Mouse (Mus musculus) neural tube, embryonic 15.5 days (tissue): ENCODE data around the gene Baz1b. TPM values are rescaled to one million over a fixed set of nuclear protein-coding genes. Genes with fewer than 3 reads are reported as not detected.
A peak's percentile ranks its signal among the peaks of the same experiment; 100 is the strongest.

ENCODE experiments used
- ATAC-seq: fragments of 200-750 bp; cut with Nextera tagmentation; 2 replicates; pipeline ENCODE4 v1.8.0; 2017; ENCODE audit warnings: mild to moderate bottlenecking, moderate TSS enrichment, moderate library complexity; ENCODE audit not compliant: low FRiP score
- H3K27ac ChIP-seq: fragments of 300-500 bp; sonication (generic); replicated peaks from 2 replicates; pipeline ENCODE4 v1.5.1; 2015; ENCODE audit warnings: mild to moderate bottlenecking, inconsistent platforms
- H3K27me3 ChIP-seq: fragments of 300-500 bp; sonication (generic); replicated peaks from 2 replicates; pipeline ENCODE4 v1.6.1; 2015; ENCODE audit warnings: inconsistent platforms
- H3K36me3 ChIP-seq: fragments of 300-500 bp; sonication (generic); 2 replicates; pipeline ENCODE4 v1.6.1; 2015; ENCODE audit warnings: inconsistent platforms
- H3K4me1 ChIP-seq: fragments of 300-500 bp; sonication (generic); 2 replicates; pipeline ENCODE4 v1.6.1; 2015; ENCODE audit warnings: inconsistent platforms
- H3K4me2 ChIP-seq: fragments of 300-500 bp; sonication (generic); 2 replicates; pipeline ENCODE4 v1.6.1; 2015; ENCODE audit warnings: inconsistent platforms, mild to moderate bottlenecking, moderate library complexity
- H3K4me3 ChIP-seq: fragments of 300-500 bp; sonication (generic); replicated peaks from 2 replicates; pipeline ENCODE4 v1.5.1; 2015; ENCODE audit warnings: mild to moderate bottlenecking, inconsistent platforms
- H3K9ac ChIP-seq: fragments of 300-500 bp; sonication (generic); replicated peaks from 2 replicates; pipeline ENCODE4 v1.6.1; 2015; ENCODE audit warnings: mild to moderate bottlenecking, inconsistent platforms
- H3K9me3 ChIP-seq: fragments of 300-500 bp; sonication (generic); replicated peaks from 2 replicates; pipeline ENCODE4 v1.6.1; 2016; ENCODE audit warnings: inconsistent platforms
- WGBS: fragments of 180-500 bp; shearing (Covaris S2); methylation state at CpG from one replicate; pipeline ENCODE4 v1.1.7; 2015; ENCODE audit warnings: mixed read lengths; 5-methylcytosine and 5-hydroxymethylcytosine counted together
- polyA plus RNA-seq: library from polyadenylated mRNA; unstranded; fragments of >200 nt; fragmentation: Nextera tagmentation; extraction: Ambion mirVana; gene quantifications from 2 replicates; pipeline ENCODE4 v1.2.1, GENCODE M21; 2015

Baz1b gene
- 23.6 and 27.1 TPM in 2 replicates for polyA plus RNA-seq

- Histone ChIP-seq H3K36me3 (peaks cover 16% of the 10 kb centered on the region), H3K4me2 (peak within 1 kb of the TSS; percentile 83), H3K9ac (peak within 1 kb of the TSS; percentile 91), H3K4me1 (peaks cover 35% of the 10 kb centered on the region), H3K27ac (peak within 1 kb of the TSS; percentile 96), H3K4me3 (peak within 1 kb of the TSS; percentile 100), H3K9me3 (no peaks in the 10 kb centered on the region), H3K27me3 (no peaks in the 10 kb centered on the region)
- ATAC-seq, result peak; percentile 98
- under 1% methylated on average over 57 of the region's 57 CpGs for WGBS
Observed at GRCm38 (mm10) chr5:135186621-135187348, at the start of gene Baz1b. TSS of gene Baz1b (plus strand) at chr5:135187264.

GRCm38 (mm10) chr5:135139881-135140280 lies 47.2 kb upstream of the Baz1b start:
- H3K4me2 ChIP-seq, result no peak overlapping the region
- H3K27ac ChIP-seq, result no peak overlapping the region
- H3K36me3 ChIP-seq, result no peaks in the 10 kb centered on the region
- H3K9me3 ChIP-seq, result no peaks in the 10 kb centered on the region
- H3K4me3 ChIP-seq, result no peak overlapping the region
- H3K27me3 ChIP-seq, result peaks cover 11% of the 10 kb centered on the region
- ATAC-seq, result no peak
- H3K9ac ChIP-seq, result no peak overlapping the region
- no peaks in the 10 kb centered on the region for H3K4me1 ChIP-seq
- WGBS, result 75% methylated on average over 2 of the region's 2 CpGs

GRCm38 (mm10) chr5:135144469-135144868 lies 42.6 kb upstream of the Baz1b start:
- H3K27me3 ChIP-seq, result no peaks in the 10 kb centered on the region
- no peak overlapping the region for H3K4me3 ChIP-seq
- H3K36me3 ChIP-seq, result no peaks in the 10 kb centered on the region
- peaks cover 8% of the 10 kb centered on the region for H3K4me1 ChIP-seq
- H3K4me2 ChIP-seq, result no peak overlapping the region
- H3K9ac ChIP-seq, result no peak overlapping the region
- H3K27ac ChIP-seq, result no peak overlapping the region
- WGBS, result 64% methylated on average over 4 of the region's 4 CpGs
- no peaks in the 10 kb centered on the region for H3K9me3 ChIP-seq
- ATAC-seq, result no peak

- Histone ChIP-seq H3K4me1 (peaks cover 16% of the 10 kb centered on the region), H3K27ac (no peak overlapping the region), H3K4me3 (no peak overlapping the region), H3K4me2 (no peak overlapping the region), H3K9me3 (no peaks in the 10 kb centered on the region), H3K9ac (no peak overlapping the region), H3K36me3 (no peaks in the 10 kb centered on the region), H3K27me3 (no peaks in the 10 kb centered on the region)
- WGBS, result 83% methylated on average over 3 of the region's 3 CpGs
- no peak for ATAC-seq
Observed at GRCm38 (mm10) chr5:135145532-135145931, 41.5 kb upstream of the Baz1b start.

- H3K36me3 ChIP-seq, result no peaks in the 10 kb centered on the region
- no peak for ATAC-seq
Observed at GRCm38 (mm10) chr5:135145955-135146354, 41.1 kb upstream of the Baz1b start.

GRCm38 (mm10) chr5:135148715-135149052 lies 38.4 kb upstream of the Baz1b start:
- Histone ChIP-seq H3K36me3 (peaks cover 6% of the 10 kb centered on the region; the same call in 1 of the 2 replicates), H3K9ac (peak overlapping the region; percentile 75), H3K27me3 (no peaks in the 10 kb centered on the region), H3K4me1 (peaks cover 16% of the 10 kb centered on the region), H3K4me3 (peak overlapping the region; percentile 83), H3K9me3 (no peaks in the 10 kb centered on the region), H3K4me2 (peak overlapping the region; percentile 89), H3K27ac (peak overlapping the region; percentile 90)
- WGBS, result 1% methylated on average over 13 of the region's 13 CpGs
- ATAC-seq, result no peak

More at GRCm38 (mm10) chr5:135145955-135146354, 41.1 kb upstream of the Baz1b start:
- Histone ChIP-seq H3K27me3 (no peaks in the 10 kb centered on the region), H3K4me2 (no peak overlapping the region), H3K9me3 (no peaks in the 10 kb centered on the region), H3K4me3 (no peak overlapping the region), H3K27ac (no peak overlapping the region), H3K9ac (no peak overlapping the region), H3K4me1 (peaks cover 16% of the 10 kb centered on the region)

- peak; percentile 97 for ATAC-seq
- WGBS, result under 1% methylated on average over 63 of the region's 63 CpGs
Observed at GRCm38 (mm10) chr5:135149053-135149819, 37.8 kb upstream of the Baz1b start, which contains the start of gene Tbl2. TSS of gene Tbl2 (plus strand) at chr5:135149657.

GRCm38 (mm10) chr5:135149820-135150178 lies 37.3 kb upstream of the Baz1b start:
- Histone ChIP-seq H3K4me1 (peaks cover 16% of the 10 kb centered on the region), H3K27ac (peak overlapping the region; percentile 90), H3K4me3 (peak overlapping the region; percentile 83), H3K27me3 (no peaks in the 10 kb centered on the region), H3K9me3 (no peaks in the 10 kb centered on the region), H3K4me2 (peak overlapping the region; percentile 89), H3K36me3 (peaks cover 14% of the 10 kb centered on the region), H3K9ac (peak overlapping the region; percentile 75)
- no peak for ATAC-seq
- WGBS, result 1% methylated on average over 23 of the region's 23 CpGs

More at GRCm38 (mm10) chr5:135149053-135149819, 37.8 kb upstream of the Baz1b start, which contains the start of gene Tbl2:
- H3K9me3 ChIP-seq, result no peaks in the 10 kb centered on the region
- H3K27me3 ChIP-seq, result no peaks in the 10 kb centered on the region
- H3K36me3 ChIP-seq, result peaks cover 10% of the 10 kb centered on the region; the same call in 1 of the 2 replicates
- peaks cover 16% of the 10 kb centered on the region for H3K4me1 ChIP-seq
- H3K4me2 ChIP-seq, result peak within 1 kb of the TSS; percentile 89
- H3K9ac ChIP-seq, result peak within 1 kb of the TSS; percentile 75
- H3K4me3 ChIP-seq, result peak within 1 kb of the TSS; percentile 83
- H3K27ac ChIP-seq, result peak within 1 kb of the TSS; percentile 90

- Histone ChIP-seq H3K36me3 (peaks cover 77% of the 10 kb centered on the region), H3K9me3 (no peaks in the 10 kb centered on the region), H3K9ac (no peak overlapping the region), H3K27me3 (no peaks in the 10 kb centered on the region), H3K4me3 (no peak overlapping the region), H3K4me2 (no peak overlapping the region), H3K4me1 (no peaks in the 10 kb centered on the region), H3K27ac (no peak overlapping the region)
- 100% methylated on average over 4 of the region's 4 CpGs for WGBS
- no peak for ATAC-seq
Observed at GRCm38 (mm10) chr5:135156496-135156895, 30.6 kb upstream of the Baz1b start.

- Histone ChIP-seq H3K4me2 (no peak overlapping the region), H3K4me1 (no peaks in the 10 kb centered on the region), H3K36me3 (peaks cover 64% of the 10 kb centered on the region), H3K27me3 (no peaks in the 10 kb centered on the region), H3K4me3 (no peak overlapping the region), H3K9me3 (no peaks in the 10 kb centered on the region), H3K9ac (no peak overlapping the region), H3K27ac (0 out of 2 replicates have a peak overlapping the region, but pooled peaks have one; percentile 13)
- 94% methylated on average over 4 of the region's 4 CpGs for WGBS
- no peak for ATAC-seq
Observed at GRCm38 (mm10) chr5:135161221-135161620, 25.8 kb upstream of the Baz1b start.

GRCm38 (mm10) chr5:135161650-135162049 lies 25.4 kb upstream of the Baz1b start:
- no peaks in the 10 kb centered on the region for H3K27me3 ChIP-seq
- WGBS, result 93% methylated on average over 7 of the region's 7 CpGs
- H3K9ac ChIP-seq, result no peak overlapping the region
- no peaks in the 10 kb centered on the region for H3K9me3 ChIP-seq
- H3K27ac ChIP-seq, result 0 out of 2 replicates have a peak overlapping the region, but pooled peaks have one; percentile 13
- no peak overlapping the region for H3K4me3 ChIP-seq
- no peak overlapping the region for H3K4me2 ChIP-seq
- peaks cover 60% of the 10 kb centered on the region for H3K36me3 ChIP-seq
- ATAC-seq, result no peak
- no peaks in the 10 kb centered on the region for H3K4me1 ChIP-seq

- Histone ChIP-seq H3K9ac (no peak overlapping the region), H3K4me1 (no peaks in the 10 kb centered on the region), H3K27ac (no peak overlapping the region), H3K4me3 (no peak overlapping the region), H3K9me3 (no peaks in the 10 kb centered on the region), H3K36me3 (peaks cover 53% of the 10 kb centered on the region), H3K4me2 (no peak overlapping the region), H3K27me3 (no peaks in the 10 kb centered on the region)
- 98% methylated on average over 8 of the region's 8 CpGs for WGBS
- no peak for ATAC-seq
Observed at GRCm38 (mm10) chr5:135162361-135162760, 24.7 kb upstream of the Baz1b start.
